Mouse (Mus musculus) heart, postnatal 0 days (tissue): Measurements from ENCODE around the gene Tiam1. TPM values are rescaled to one million over a fixed set of nuclear protein-coding genes. Genes with fewer than 3 reads are reported as not detected.
A peak's percentile ranks its signal among the peaks of the same experiment; 100 is the strongest.

Experiments used
- ATAC-seq: fragments of 200-750 bp; cut with Nextera tagmentation; 2 replicates; pipeline ENCODE4 v1.8.0; 2017; ENCODE audit warnings: low read depth, moderate number of reproducible peaks, moderate library complexity; ENCODE audit not compliant: insufficient read depth
- DNase-seq: peaks from one replicate; pipeline ENCODE4 v3.0.0-alpha.2; 2016; ENCODE audit warnings: low spot score
- H3K27ac ChIP-seq: fragments of 300-500 bp; sonication (generic); 2 replicates; pipeline ENCODE4 v1.5.1; 2014; ENCODE audit warnings: low read depth, mild to moderate bottlenecking
- H3K27me3 ChIP-seq: fragments of 300-500 bp; sonication (generic); 2 replicates; pipeline ENCODE4 v1.6.1; 2014; ENCODE audit warnings: low read length, mixed read lengths; ENCODE audit not compliant: control insufficient read depth, insufficient read depth
- H3K36me3 ChIP-seq: fragments of 300-500 bp; sonication (generic); replicated peaks from 2 replicates; pipeline ENCODE4 v1.6.1; 2014; ENCODE audit warnings: low read length, mixed read lengths; ENCODE audit not compliant: control insufficient read depth, insufficient read depth
- H3K4me1 ChIP-seq: fragments of 300-500 bp; sonication (generic); 2 replicates; pipeline ENCODE4 v1.6.1; 2014; ENCODE audit warnings: antibody characterized with exemption; ENCODE audit not compliant: control insufficient read depth, insufficient read depth
- H3K4me2 ChIP-seq: fragments of 300-500 bp; sonication (generic); 2 replicates; pipeline ENCODE4 v1.6.1; 2014; ENCODE audit warnings: low read depth, mild to moderate bottlenecking, low read length, moderate library complexity
- H3K4me3 ChIP-seq: fragments of 300-500 bp; sonication (generic); 2 replicates; pipeline ENCODE4 v1.5.1; 2014; ENCODE audit warnings: low read depth, low read length
- H3K9ac ChIP-seq: fragments of 300-500 bp; sonication (generic); replicated peaks from 2 replicates; pipeline ENCODE4 v1.6.1; 2014; ENCODE audit warnings: low read depth, low read length, mixed read lengths
- H3K9me3 ChIP-seq: fragments of 300-500 bp; sonication (generic); replicated peaks from 2 replicates; pipeline ENCODE4 v1.6.1; 2016; ENCODE audit warnings: low read length; ENCODE audit not compliant: control insufficient read depth
- CTCF ChIP-seq: IDR thresholded peaks from 2 replicates; pipeline ENCODE4 v1.5.1; 2016; ENCODE audit warnings: antibody characterized with exemption, control low read depth, low read depth
- EP300 ChIP-seq: IDR thresholded peaks from 2 replicates; pipeline ENCODE4 v1.6.1; 2016; ENCODE audit warnings: antibody characterized with exemption, low read depth
- WGBS: fragments of 180-500 bp; shearing (Covaris S2); extraction: QIAGEN DNeasy Blood & Tissue Kit; methylation state at CpG from one replicate; pipeline ENCODE4 v1.1.7; 2014; 5-methylcytosine and 5-hydroxymethylcytosine counted together
- polyA plus RNA-seq: library from polyadenylated mRNA; unstranded; fragments of >200 nt; fragmentation: Nextera tagmentation; extraction: Ambion mirVana; gene quantifications from 2 replicates; pipeline ENCODE4 v1.2.1, GENCODE M21; 2015
- total RNA-seq: library from RNA; depleted of rRNA; stranded (reverse); fragments of >200 nt; gene quantifications from 2 replicates; pipeline ENCODE4 v1.2.3, GENCODE M21; 2014; ENCODE audit warnings: low replicate concordance

The Tiam1 gene
- total and polyA plus RNA-seq, 2 experiments from 2014 or later = 2.6 to 3.6 TPM

- no peak overlapping the region for H3K4me3 ChIP-seq
- no peaks in the 10 kb centered on the region for H3K9me3 ChIP-seq
- no peak for ATAC-seq
- no peaks in the 10 kb centered on the region for H3K36me3 ChIP-seq
- DNase-seq = no peak
- no peak overlapping the region for H3K4me2 ChIP-seq
- 86% methylated on average over 11 of the region's 11 CpGs for WGBS
- H3K27ac ChIP-seq = no peak overlapping the region
- no peak overlapping the region for H3K9ac ChIP-seq
- 0 out of 2 replicates have a peak, but pooled peaks cover 5% of the 10 kb centered on the region for H3K27me3 ChIP-seq
- no peak for TF ChIP-seq CTCF
- TF ChIP-seq EP300 = no peak
- H3K4me1 ChIP-seq = 0 out of 2 replicates have a peak, but pooled peaks cover 6% of the 10 kb centered on the region
These were observed 73.5 kb downstream of the Tiam1 start for GRCm38 (mm10) chr16:90070104-90070503.

DNA sequence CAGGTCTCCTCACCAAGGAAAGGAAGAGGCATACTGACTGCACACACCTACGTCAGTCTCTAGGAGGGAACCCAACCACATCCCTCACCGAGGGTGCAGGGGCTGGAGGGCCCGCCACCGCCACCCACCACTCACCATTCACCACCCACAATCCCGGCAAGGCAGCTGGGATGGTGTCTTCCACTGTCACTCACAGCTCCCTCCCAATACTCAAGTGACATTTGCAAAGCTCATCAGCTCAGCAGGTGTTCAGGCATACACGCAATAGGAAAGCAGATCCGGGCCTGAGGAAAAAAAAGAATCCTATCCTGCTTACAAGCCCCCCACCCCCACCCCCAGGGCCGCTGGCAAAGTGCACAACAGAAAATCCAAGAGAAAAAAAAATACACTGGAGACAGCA, 74.4 kb downstream of the Tiam1 start:
- ATAC-seq = no peak
- Histone ChIP-seq H3K4me1 (0 out of 2 replicates have a peak, but pooled peaks cover 6% of the 10 kb centered on the region), H3K4me2 (no peak overlapping the region), H3K9ac (no peak overlapping the region), H3K27me3 (0 out of 2 replicates have a peak, but pooled peaks cover 5% of the 10 kb centered on the region), H3K36me3 (no peaks in the 10 kb centered on the region), H3K27ac (no peak overlapping the region), H3K9me3 (no peaks in the 10 kb centered on the region), H3K4me3 (no peak overlapping the region)
- 75% methylated on average over 8 of the region's 8 CpGs for WGBS
- DNase-seq = no peak
- TF ChIP-seq CTCF = no peak
- TF ChIP-seq EP300 = no peak

GRCm38 (mm10) chr16:90052905-90053519, 90.6 kb downstream of the Tiam1 start:
- Histone ChIP-seq H3K27me3 (no peaks in the 10 kb centered on the region), H3K9me3 (no peaks in the 10 kb centered on the region), H3K4me3 (no peak overlapping the region), H3K9ac (no peak overlapping the region), H3K4me2 (no peak overlapping the region), H3K36me3 (no peaks in the 10 kb centered on the region), H3K4me1 (no peaks in the 10 kb centered on the region), H3K27ac (no peak overlapping the region)
- TF ChIP-seq EP300 = no peak
- peak; percentile 26; the same call in 1 of the 2 replicates for TF ChIP-seq CTCF
- ATAC-seq (peak; percentile 69; the same call in 1 of the 2 replicates), DNase-seq (peak; percentile 30)
- WGBS = 71% methylated on average over 14 of the region's 14 CpGs

- DNase-seq = no peak
- Histone ChIP-seq H3K4me2 (no peak overlapping the region), H3K4me3 (no peak overlapping the region), H3K4me1 (no peaks in the 10 kb centered on the region), H3K9me3 (no peaks in the 10 kb centered on the region), H3K27ac (no peak overlapping the region), H3K9ac (no peak overlapping the region), H3K27me3 (no peaks in the 10 kb centered on the region), H3K36me3 (no peaks in the 10 kb centered on the region)
- ATAC-seq = no peak
- 57% methylated on average over 11 of the region's 11 CpGs for WGBS
- no peak for TF ChIP-seq CTCF
- TF ChIP-seq EP300 = no peak
These were observed 91.2 kb downstream of the Tiam1 start for GRCm38 (mm10) chr16:90052409-90052808.

GRCm38 (mm10) chr16:90051051-90051450, 92.5 kb downstream of the Tiam1 start:
- Histone ChIP-seq H3K27ac (no peak overlapping the region), H3K9me3 (no peaks in the 10 kb centered on the region), H3K9ac (no peak overlapping the region), H3K4me1 (no peaks in the 10 kb centered on the region), H3K36me3 (no peaks in the 10 kb centered on the region), H3K4me2 (no peak overlapping the region), H3K4me3 (no peak overlapping the region), H3K27me3 (no peaks in the 10 kb centered on the region)
- 76% methylated on average over 7 of the region's 7 CpGs for WGBS
- TF ChIP-seq EP300 (no peak), CTCF (no peak)
- ATAC-seq = no peak
- no peak for DNase-seq

GRCm38 (mm10) chr16:90047841-90048240, 95.7 kb downstream of the Tiam1 start:
- ATAC-seq = no peak
- TF ChIP-seq EP300 (no peak), CTCF (no peak)
- Histone ChIP-seq H3K4me3 (no peak overlapping the region), H3K4me1 (no peaks in the 10 kb centered on the region), H3K27ac (no peak overlapping the region), H3K9ac (no peak overlapping the region), H3K4me2 (no peak overlapping the region), H3K36me3 (no peaks in the 10 kb centered on the region), H3K9me3 (no peaks in the 10 kb centered on the region), H3K27me3 (no peaks in the 10 kb centered on the region)
- no peak for DNase-seq
- WGBS = 69% methylated on average over 6 of the region's 6 CpGs
